Mouse (Mus musculus) layer of hippocampus, adult 11-12 months (tissue): ENCODE measurements around the gene Csrnp3.
"Not testable (repeated sequence)": the region's sequence is repeated elsewhere in the genome, so short reads cannot be mapped to it uniquely, and the experiment has no call there.

Experiments
- DNase-seq: peaks from one replicate; pipeline ENCODE4 v3.0.0; 2022; ENCODE audit warnings: low spot score

Csrnp3 gene

DNA sequence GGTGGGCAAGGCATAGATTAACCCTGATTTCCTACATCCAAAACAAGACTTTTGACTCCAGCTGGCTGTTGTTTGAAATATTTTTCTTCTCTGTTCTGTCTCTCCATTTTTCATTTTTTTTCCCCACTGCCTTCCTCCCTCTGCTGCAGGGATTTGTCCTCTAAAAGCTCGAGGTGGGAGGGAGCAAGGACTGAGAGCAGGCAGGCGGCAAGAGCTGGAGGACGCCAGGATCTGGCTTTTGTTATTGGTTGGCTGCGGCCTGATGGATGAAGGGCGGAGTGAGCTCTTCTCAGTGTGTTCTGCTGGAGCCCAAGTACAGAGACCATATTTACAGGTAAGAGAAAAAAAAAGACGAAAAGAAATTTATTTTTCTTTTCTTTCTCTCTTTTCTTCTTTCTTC is at the start of gene Csrnp3:
Gene Csrnp3 (plus strand): TSS at position 217 of the 400 bp plus-strand sequence.
- DNase-seq, result peak; percentile 71

DNA sequence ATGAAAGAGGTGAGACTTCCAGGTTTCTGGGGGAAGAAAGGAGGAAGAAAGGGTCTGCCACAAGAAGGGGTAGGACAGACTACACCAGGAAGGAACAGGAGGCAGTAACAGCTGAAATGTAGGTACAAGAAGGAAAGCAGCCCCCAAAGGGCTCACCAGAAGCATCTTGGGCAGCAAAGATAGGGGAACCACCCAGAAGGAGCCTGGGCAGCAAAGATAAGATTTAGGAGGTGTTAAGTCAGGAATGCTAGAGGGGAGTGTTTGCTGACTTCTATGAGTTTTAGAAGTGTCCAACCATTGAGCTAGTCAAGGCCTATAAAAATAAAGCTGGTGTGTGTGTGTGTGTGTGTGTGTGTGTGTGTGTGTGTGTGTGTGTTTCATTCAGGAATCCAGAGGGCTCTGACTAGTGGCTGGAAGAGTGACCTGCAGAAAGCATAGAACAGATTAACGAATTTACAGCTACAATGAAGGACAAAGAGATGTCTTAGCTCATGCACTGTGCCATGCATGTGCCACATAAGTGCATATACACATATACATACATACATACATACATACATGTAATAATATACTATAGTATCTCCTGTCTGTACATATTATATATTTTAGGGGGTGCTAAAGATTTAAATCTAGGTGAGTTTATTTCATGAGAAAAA is 44.4 kb upstream of the Csrnp3 start:
- no peak for DNase-seq

DNA sequence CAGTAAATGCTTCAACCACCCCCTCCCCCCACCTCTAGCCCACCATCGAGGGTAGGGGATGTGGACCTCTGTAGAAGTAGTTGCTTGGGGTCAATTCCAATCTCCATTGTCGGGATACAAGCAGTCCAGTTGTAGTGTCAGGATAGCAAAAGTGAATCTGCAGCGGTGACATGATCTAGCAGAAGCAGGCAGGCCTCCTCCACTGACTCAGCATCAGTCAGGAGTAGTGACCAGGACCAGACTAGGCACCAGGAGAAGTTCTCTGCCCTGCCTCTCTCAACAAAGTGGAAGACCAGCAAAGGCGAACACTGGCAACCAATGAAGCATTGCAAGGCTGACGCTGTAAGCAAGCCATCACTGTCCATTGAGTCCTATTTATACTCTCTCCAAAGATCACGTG is 39.0 kb upstream of the Csrnp3 start:
- no peak for DNase-seq

GRCm38 (mm10) chr2:65811203-65811602 is 34.4 kb upstream of the Csrnp3 start:
- DNase-seq, result not testable (repeated sequence)

GRCm38 (mm10) chr2:65818080-65818796 is 27.3 kb upstream of the Csrnp3 start:
- no peak for DNase-seq

- no peak for DNase-seq
Measured at GRCm38 (mm10) chr2:65820114-65820769, 25.3 kb upstream of the Csrnp3 start.

DNA sequence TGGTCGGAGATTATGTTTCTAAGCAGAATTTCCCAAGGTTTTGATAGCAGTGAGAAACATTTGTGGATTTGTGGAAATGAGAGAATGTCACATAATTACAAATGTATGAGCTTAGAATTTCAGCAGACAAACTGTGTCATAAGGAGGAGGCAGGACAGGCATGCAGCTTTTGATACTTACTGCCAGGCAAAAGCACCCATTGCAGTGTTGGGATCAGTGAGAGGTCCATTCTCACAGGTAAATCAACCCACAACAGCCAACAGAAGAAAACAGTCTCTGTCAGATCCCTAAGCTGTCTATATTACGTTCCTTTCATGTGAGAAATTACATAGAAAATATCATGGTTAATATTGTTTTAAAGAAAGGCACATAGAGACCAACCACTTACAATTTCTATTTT is 19.3 kb upstream of the Csrnp3 start:
- no peak for DNase-seq

GRCm38 (mm10) chr2:65826801-65827200 is 18.8 kb upstream of the Csrnp3 start:
- DNase-seq, result no peak

DNA sequence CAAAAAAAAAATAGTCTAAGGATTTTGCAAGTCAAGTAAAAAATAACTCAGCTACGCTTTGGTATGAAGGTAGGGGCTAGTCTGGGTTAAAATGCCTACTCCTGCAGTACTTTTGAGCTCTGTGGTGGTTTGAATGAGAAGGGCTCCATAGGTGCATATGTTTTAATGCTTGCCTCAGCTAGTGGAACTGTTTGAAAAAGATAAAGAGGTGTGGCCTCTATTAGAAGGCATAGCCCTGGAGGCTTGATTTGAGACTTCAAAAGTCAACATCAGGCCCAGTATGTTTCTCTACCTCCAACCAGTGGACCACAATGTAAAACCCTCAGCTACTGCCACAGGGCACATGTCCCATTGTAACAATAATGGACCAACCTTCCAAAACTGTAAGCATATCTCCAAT is 16.9 kb upstream of the Csrnp3 start:
- DNase-seq, result no peak

GRCm38 (mm10) chr2:65832738-65833395 is 12.7 kb upstream of the Csrnp3 start:
- DNase-seq, result peak; percentile 70

DNA sequence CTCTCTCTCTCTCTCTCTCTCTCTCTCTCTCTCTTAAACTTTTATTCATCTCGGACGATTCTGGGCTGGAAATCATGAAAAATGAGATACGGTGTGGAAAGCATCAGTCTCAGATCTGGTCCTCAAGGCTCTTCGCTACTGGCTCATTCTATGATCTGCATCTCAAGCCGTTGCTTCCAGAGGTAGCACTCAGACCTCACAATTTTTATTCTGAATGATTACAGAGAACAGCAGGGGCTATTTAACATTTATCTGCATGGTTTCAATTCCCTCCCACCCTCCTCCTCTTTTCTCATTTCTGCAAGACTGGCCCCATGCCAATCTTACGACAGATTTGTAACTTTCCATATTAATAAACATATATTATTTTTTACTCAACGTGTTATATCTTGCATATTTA is 12.1 kb upstream of the Csrnp3 start:
- DNase-seq, result no peak

DNA sequence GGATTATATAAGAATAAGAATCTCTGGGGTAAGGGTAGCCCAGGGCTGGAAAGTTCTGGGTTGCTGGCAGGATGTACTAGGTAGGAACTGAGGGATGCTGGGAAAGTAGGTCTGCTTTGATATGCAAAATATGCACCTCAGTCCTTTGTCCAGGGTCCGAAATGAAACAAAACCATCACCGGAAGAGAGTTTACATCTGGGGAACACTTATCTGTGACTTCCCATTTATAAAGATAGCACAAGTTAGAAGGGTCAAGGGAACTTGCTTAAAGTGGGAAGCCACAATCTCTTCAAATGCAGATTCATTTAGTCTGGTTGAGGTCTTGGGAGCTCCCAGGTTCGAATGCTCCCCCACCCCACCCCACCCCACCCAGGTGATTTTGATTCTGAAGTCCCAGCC is 4.0 kb upstream of the Csrnp3 start:
- no peak for DNase-seq

- DNase-seq, result no peak
Measured at GRCm38 (mm10) chr2:65842356-65842755, 3.2 kb upstream of the Csrnp3 start.

DNA sequence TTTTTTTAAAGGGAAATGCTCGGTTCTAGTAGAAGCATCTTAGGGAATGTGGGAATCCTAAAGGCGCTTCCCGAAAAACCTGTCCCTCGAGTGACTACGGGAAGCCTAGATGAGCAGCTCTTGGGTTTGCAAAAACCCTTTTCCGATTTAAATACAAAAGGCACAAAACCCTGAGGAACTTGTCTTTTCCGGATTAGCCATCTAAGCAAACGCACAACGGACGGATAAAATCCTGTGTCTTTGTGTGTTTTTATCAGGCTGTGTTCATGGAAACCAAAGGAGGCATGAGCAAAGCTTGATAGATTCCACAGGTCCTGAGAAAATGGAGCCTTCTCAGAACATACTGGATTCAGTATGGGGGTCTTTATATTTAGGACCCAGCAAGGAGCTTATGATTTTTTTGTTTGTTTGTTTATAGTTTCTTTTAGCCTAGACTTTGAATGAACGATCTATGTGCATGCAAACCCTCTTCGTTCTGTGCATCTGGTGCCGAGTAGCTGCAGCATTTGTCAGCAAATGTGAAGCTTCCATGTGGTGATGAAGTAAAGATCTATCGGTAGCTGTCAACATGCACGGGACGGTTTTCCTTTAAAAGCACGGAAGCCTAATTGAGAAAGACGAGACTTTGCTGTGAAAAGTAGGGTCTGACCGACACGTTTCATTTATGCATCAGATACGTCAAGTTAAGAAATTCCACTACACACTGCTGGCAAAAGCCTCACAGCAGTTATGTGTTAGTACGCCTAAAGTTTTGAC is 611 bp downstream of the Csrnp3 start:
- DNase-seq, result no peak

DNA sequence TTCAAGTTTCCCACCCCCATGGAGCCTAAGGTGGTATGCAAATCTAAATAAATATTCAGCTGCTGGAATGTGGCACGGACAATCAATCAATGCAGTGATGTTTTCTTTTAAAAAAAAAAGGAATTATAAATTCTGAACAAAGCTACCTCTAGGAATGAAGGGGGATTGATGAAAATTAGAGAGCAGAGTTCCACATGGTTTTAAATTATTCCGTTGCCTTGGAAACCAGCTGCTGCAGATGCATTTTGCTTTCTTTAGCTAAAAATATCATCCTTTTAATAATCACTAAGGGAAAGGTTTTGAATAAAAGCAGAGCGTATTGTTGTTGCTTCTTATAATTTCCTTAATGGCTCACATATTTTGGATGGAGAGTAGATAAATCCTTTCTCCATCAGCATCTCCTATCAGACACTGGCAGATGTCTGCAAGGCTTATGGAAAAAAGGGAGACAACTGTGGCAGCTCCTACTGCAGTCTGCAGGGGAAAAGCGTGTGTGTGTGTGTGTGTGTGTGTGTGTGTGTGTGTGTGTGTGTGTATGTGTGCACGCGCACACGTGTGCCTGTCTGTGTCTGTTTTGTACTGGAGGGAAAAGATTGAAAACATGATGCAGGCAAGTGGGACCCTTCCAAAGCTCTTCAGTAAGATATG is 2.0 kb downstream of the Csrnp3 start:
- no peak for DNase-seq

DNA sequence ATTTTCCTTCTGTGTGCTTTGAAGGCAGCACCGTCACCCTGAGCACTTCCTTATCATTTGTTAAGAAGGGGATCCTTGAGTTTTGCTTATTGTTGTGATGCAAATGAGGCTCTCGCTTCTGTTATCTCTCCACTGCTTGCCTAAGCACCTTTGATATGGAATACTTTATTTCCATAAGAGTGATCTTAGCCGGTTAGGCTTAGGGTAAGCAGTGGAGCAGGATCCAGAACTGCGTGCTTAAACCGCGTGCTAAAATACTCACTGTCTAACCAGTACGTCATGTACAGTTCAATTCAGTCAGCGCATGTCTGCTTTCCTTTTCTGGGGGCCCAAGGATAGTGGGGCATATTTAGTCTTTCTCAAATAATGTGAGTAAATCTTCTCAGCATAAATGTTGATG is 3.1 kb downstream of the Csrnp3 start:
- no peak for DNase-seq

- DNase-seq, result not testable (repeated sequence)
Measured at GRCm38 (mm10) chr2:65850282-65850681, 4.7 kb downstream of the Csrnp3 start.

DNA sequence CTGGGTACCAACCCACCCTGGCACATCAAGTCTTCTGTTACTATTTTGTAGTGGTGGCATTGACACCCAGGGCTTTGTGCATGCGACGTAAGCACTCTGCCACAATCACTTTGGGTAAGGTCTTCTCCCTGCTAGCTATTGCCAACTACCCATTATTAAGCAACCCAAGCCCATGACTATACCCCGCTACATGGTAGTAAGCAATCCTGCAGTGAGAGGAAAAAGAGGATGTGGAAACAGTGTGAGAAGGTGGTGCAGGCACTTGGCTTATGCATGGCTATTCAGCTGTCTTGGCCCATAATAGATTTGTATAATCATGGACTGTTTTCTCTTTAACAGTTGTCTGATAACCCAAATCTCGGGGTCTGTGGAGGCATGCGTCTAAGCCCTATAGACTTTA is 11.2 kb downstream of the Csrnp3 start:
- DNase-seq, result no peak

- no peak for DNase-seq
Measured at GRCm38 (mm10) chr2:65859767-65860727, 14.5 kb downstream of the Csrnp3 start.

DNA sequence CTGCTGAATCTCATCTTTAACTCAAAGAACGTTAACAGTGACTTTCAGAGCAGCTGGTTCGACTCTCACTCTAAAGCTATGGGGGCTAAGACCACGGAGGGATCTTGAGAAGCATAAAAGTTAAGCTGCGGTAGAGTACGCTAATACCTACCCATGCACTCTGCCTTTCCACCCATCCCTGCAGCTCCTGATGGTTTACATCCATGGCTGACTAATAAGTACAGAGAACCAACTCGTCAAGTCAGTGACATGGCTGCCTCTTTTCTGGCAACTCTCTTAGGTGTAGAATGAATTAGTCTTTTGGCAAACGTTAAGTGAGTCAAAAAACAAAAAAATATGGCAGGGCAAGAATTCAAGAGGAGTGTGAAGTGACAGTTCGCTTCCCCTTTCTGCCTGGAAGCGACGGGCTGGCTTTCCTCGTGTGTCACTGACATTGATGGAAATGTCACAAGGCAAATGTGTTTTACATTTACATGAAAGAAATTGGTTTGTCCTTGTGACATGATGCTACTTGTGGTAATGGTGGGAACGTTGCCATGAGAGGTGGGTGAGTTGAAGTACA is 19.3 kb downstream of the Csrnp3 start:
- DNase-seq, result no peak
